Mouse (Mus musculus) B cell, adult 67 days (primary cell): ENCODE measurements around the gene Ranbp1. TPM values are rescaled to one million over a fixed set of nuclear protein-coding genes. Genes with fewer than 3 reads are reported as not detected.

Experiments used
- total RNA-seq, 2 experiments: library from RNA; stranded (reverse); gene quantifications; 4 replicates each; pipeline ENCODE4 v1.2.4; 2023

Gene Ranbp1
- total RNA-seq = 10 to 100 TPM; 98.5 TPM

GRCm38 (mm10) chr16:18248433-18249363 lies at the start of gene Ranbp1, which contains the start of gene Trmt2a:
Gene Ranbp1, minus strand, starts transcription at chr16:18248732.
Gene Trmt2a, plus strand, starts transcription at chr16:18248679.

GRCm38 (mm10) chr16:18289067-18289588 lies 40.6 kb upstream of the Ranbp1 start, which contains the start of gene Dgcr8:
Gene Dgcr8, minus strand, starts transcription at chr16:18289246.

GRCm38 (mm10) chr16:18258221-18258620 lies 9.7 kb upstream of the Ranbp1 start, which contains the start of gene Gm49776:
Gene Gm49776, minus strand, starts transcription at chr16:18258321.

GRCm38 (mm10) chr16:18234671-18235388 lies 13.7 kb downstream of the Ranbp1 start, which contains the start of gene Zdhhc8:
Gene Zdhhc8, minus strand, starts transcription at chr16:18235136.

GRCm38 (mm10) chr16:18217579-18217978 lies 31.0 kb downstream of the Ranbp1 start, which contains the start of gene Ccdc188:
Gene Ccdc188, plus strand, starts transcription at chr16:18217879.

Other genes with a start within 250 kb of the Ranbp1 start
- gene Dgcr6, start 195.9 kb downstream of the Ranbp1 start, total RNA-seq = 10 to 100 TPM; 16.0 to 19.9 TPM
- 10 to 100 TPM in 1 of 2 experiments, 1 to 10 TPM in 1; 8.1 to 13.0 TPM for gene Prodh, start 158.5 kb downstream of the Ranbp1 start, total RNA-seq
- not detected for gene Rtn4r, start 121.1 kb downstream of the Ranbp1 start, total RNA-seq
- not detected for gene Ccdc188, start 30.9 kb downstream of the Ranbp1 start, total RNA-seq
- gene Zdhhc8, start 13.6 kb downstream of the Ranbp1 start, total RNA-seq = 10 to 100 TPM; 21.9 to 29.2 TPM
- 100 to 1,000 TPM; 180 to 183 TPM for gene Trmt2a, start 53 bp downstream of the Ranbp1 start, total RNA-seq
- gene Gm49776, start 9.6 kb upstream of the Ranbp1 start, total RNA-seq = not detected
- 10 to 100 TPM; 47.0 to 55.8 TPM for gene Dgcr8, start 40.5 kb upstream of the Ranbp1 start, total RNA-seq
- 10 to 100 TPM; 36.4 to 44.9 TPM for gene Tango2, start 99.4 kb upstream of the Ranbp1 start, total RNA-seq
- 1 to 10 TPM; 5.3 to 7.1 TPM for gene Arvcf, start 99.5 kb upstream of the Ranbp1 start, total RNA-seq
- gene Txnrd2, start 177.7 kb upstream of the Ranbp1 start, total RNA-seq = 10 to 100 TPM; 15.9 to 16.8 TPM
- gene Comt, start 178.1 kb upstream of the Ranbp1 start, total RNA-seq = 10 to 100 TPM; 17.4 to 19.5 TPM
- gene Gnb1l, start 250.0 kb upstream of the Ranbp1 start, total RNA-seq = 1 to 10 TPM; 6.6 to 8.2 TPM